Mouse (Mus musculus) spleen, adult 2 months (tissue): ENCODE measurements around the gene Cmya5.

Source experiments
- CTCF ChIP-seq: fragments of 200-500 bp; IDR thresholded peaks from 2 replicates; pipeline ENCODE4 v1.5.1; 2011; ENCODE audit warnings: mild to moderate bottlenecking, inconsistent platforms; ENCODE audit not compliant: insufficient read depth, insufficient read length, insufficient replicate concordance; ENCODE audit errors: extremely low read depth
- POLR2A ChIP-seq: fragments of 200-500 bp; IDR thresholded peaks from 2 replicates; pipeline ENCODE4 v1.6.1; 2011; ENCODE audit warnings: low read depth, low read length, inconsistent platforms

GRCm38 (mm10) chr13:93135501-93135900, 9.0 kb downstream of the Cmya5 start:
- TF ChIP-seq CTCF: no peak
- TF ChIP-seq POLR2A: no peak
